Mouse (Mus musculus) ovary, postnatal 36 days (tissue): ENCODE results near the gene Rnf224.

Experiments used
- DNase-seq: peaks from one replicate; pipeline ENCODE4 v3.0.0; 2022; ENCODE audit warnings: low spot score, mixed read lengths

The Rnf224 gene

GRCm38 (mm10) chr2:25255284-25255779, 18.7 kb upstream of the Rnf224 start, which contains the start of gene Tmem203:
TSS of gene Tmem203 (plus strand) at chr2:25255439.
- peak; percentile 84 for DNase-seq

- no peak for DNase-seq
Measured at GRCm38 (mm10) chr2:25252331-25252730, 15.7 kb upstream of the Rnf224 start.

- DNase-seq: no peak
Measured at GRCm38 (mm10) chr2:25246183-25247072, 9.8 kb upstream of the Rnf224 start, which contains the start of gene AL732309.1. TSS of gene AL732309.1 (minus strand) at chr2:25246863.

GRCm38 (mm10) chr2:25244144-25244543, 7.6 kb upstream of the Rnf224 start:
- DNase-seq: no peak

- no peak for DNase-seq
Measured at GRCm38 (mm10) chr2:25243342-25243741, 6.8 kb upstream of the Rnf224 start.

- no peak for DNase-seq
Measured at GRCm38 (mm10) chr2:25242101-25242506, 5.5 kb upstream of the Rnf224 start, which contains the start of the genes Rnf208 and Cysrt1. TSS of gene Rnf208 (plus strand) at chr2:25242255. TSS of gene Cysrt1 (minus strand) at chr2:25242452.

GRCm38 (mm10) chr2:25241438-25241775, 4.8 kb upstream of the Rnf224 start:
- DNase-seq: no peak

GRCm38 (mm10) chr2:25240723-25241437, 4.3 kb upstream of the Rnf224 start:
- peak; percentile 75 for DNase-seq

GRCm38 (mm10) chr2:25240310-25240709, 3.7 kb upstream of the Rnf224 start:
- no peak for DNase-seq

GRCm38 (mm10) chr2:25239766-25240165, 3.2 kb upstream of the Rnf224 start:
- DNase-seq: no peak

GRCm38 (mm10) chr2:25238106-25238505, 1.5 kb upstream of the Rnf224 start:
- DNase-seq: no peak

- DNase-seq: no peak
Measured at GRCm38 (mm10) chr2:25237522-25237921, 935 bp upstream of the Rnf224 start.

GRCm38 (mm10) chr2:25234551-25235220, 1.9 kb downstream of the Rnf224 start:
- DNase-seq: no peak

GRCm38 (mm10) chr2:25234050-25234449, 2.5 kb downstream of the Rnf224 start, which contains the start of gene Slc34a3:
TSS of gene Slc34a3 (minus strand) at chr2:25234364.
- DNase-seq: no peak

GRCm38 (mm10) chr2:25233421-25233820, 3.2 kb downstream of the Rnf224 start:
- no peak for DNase-seq

- no peak for DNase-seq
Measured at GRCm38 (mm10) chr2:25231038-25231437, 5.5 kb downstream of the Rnf224 start.

GRCm38 (mm10) chr2:25230581-25230980, 6.0 kb downstream of the Rnf224 start:
- DNase-seq: no peak

- no peak for DNase-seq
Measured at GRCm38 (mm10) chr2:25229582-25229981, 7.0 kb downstream of the Rnf224 start.

- DNase-seq: no peak
Measured at GRCm38 (mm10) chr2:25228995-25229530, 7.5 kb downstream of the Rnf224 start.

GRCm38 (mm10) chr2:25228431-25228889, 8.1 kb downstream of the Rnf224 start:
- DNase-seq: peak; percentile 77

GRCm38 (mm10) chr2:25227406-25227805, 9.2 kb downstream of the Rnf224 start:
- no peak for DNase-seq

GRCm38 (mm10) chr2:25226864-25227263, 9.7 kb downstream of the Rnf224 start:
- no peak for DNase-seq
